Mouse (Mus musculus) kidney, postnatal 36 days (tissue): ENCODE data around the gene Pgls.

Experiments
- DNase-seq, 2 experiments: peaks; one replicate each; pipeline ENCODE4 v3.0.0; 2021 to 2022; ENCODE audit warnings: mixed read lengths in 2 of 2

The Pgls gene

GRCm38 (mm10) chr8:71638321-71638720 is 46.3 kb downstream of the Pgls start:
- DNase-seq: no peak

- no peak for DNase-seq
These were observed 47.3 kb downstream of the Pgls start for GRCm38 (mm10) chr8:71639318-71639717.

GRCm38 (mm10) chr8:71645510-71645909 is 53.5 kb downstream of the Pgls start:
- DNase-seq: no peak
